Mouse (Mus musculus): ENCODE measurements around the gene Dapk2. TPM values are rescaled to one million over a fixed set of nuclear protein-coding genes. Genes with fewer than 3 reads are reported as not detected.

Dapk2 gene
- polyA plus RNA-seq, 1 experiment from 2014 or later: 0.19 TPM

GRCm38 (mm10) chr9:66231820-66232479 is 73.9 kb downstream of the Dapk2 start:
- ChIA-PET POLR2A (interaction anchor here (0.6 kb wide), 1 partner anchor 11 kb away, joined by 6 read pairs; no protein-coding TSS in a partner anchor), CTCF (interaction anchor here (1.9 kb wide), 1 partner anchor 9 kb away, joined by 6 read pairs; no protein-coding TSS in a partner anchor)
- no peaks in the 10 kb centered on the region for H3K27me3 ChIP-seq
- in situ Hi-C loops (cut with MboI; ENCODE audit: low pct_unique_long_range_greater_than_20kb): no loop called here
- no peak for TF ChIP-seq CTCF (IDR thresholded peaks at IDR 0.05)
- DNase-seq (ENCODE audit: low read depth, low spot score) (no peak), ATAC-seq (no peak)

- ATAC-seq: no peak
- POLR2A ChIA-PET: no interaction called here
- no peak for TF ChIP-seq CTCF (IDR thresholded peaks at IDR 0.05)
- no peaks in the 10 kb centered on the region for H3K27me3 ChIP-seq
- no peak for DNase-seq (ENCODE audit: low read depth, low spot score)
- in situ Hi-C loops (cut with MboI; ENCODE audit: low pct_unique_long_range_greater_than_20kb): no loop called here
- CTCF ChIA-PET: no interaction called here
These were observed 78.6 kb downstream of the Dapk2 start for GRCm38 (mm10) chr9:66236615-66237014.

DNA sequence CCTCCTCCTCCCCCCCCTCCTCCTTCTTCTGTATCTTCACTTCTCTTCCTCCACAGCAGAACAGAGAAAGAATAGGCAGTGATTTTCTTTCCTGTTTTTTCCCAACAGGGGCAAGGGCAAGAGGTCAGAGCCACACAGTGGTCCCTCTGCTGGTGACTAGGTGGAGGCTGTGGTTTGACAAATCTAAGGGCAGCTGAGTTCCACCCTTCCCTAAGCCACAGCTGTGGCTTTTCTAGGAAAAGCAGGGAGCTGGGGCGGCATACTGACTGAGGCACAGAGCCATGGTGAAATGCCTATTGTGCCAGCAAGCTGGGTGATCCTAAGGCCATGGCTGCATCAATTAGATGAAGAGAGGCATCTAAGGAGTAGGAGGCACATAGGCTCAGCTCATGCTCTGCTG is 79.7 kb downstream of the Dapk2 start:
- H3K27me3 ChIP-seq: no peaks in the 10 kb centered on the region
- ChIA-PET CTCF (no interaction called here), POLR2A (no interaction called here)
- DNase-seq (ENCODE audit: low read depth, low spot score) (no peak), ATAC-seq (no peak)
- TF ChIP-seq CTCF (IDR thresholded peaks at IDR 0.05): no peak
- in situ Hi-C loops (cut with MboI; ENCODE audit: low pct_unique_long_range_greater_than_20kb): no loop called here

GRCm38 (mm10) chr9:66239173-66239572 is 81.2 kb downstream of the Dapk2 start:
- POLR2A ChIA-PET: no interaction called here
- in situ Hi-C loops (cut with MboI; ENCODE audit: low pct_unique_long_range_greater_than_20kb): no loop called here
- H3K27me3 ChIP-seq: no peaks in the 10 kb centered on the region
- no peak for ATAC-seq
- TF ChIP-seq CTCF (IDR thresholded peaks at IDR 0.05): no peak
- CTCF ChIA-PET: interaction anchor here (1.2 kb wide), 1 partner anchor 62 kb away, joined by 3 read pairs; no protein-coding TSS in a partner anchor
- DNase-seq (ENCODE audit: low read depth, low spot score): no peak

- CTCF ChIA-PET: interaction anchor here (2.0 kb wide), 1 partner anchor 8 kb away, joined by 6 read pairs; no protein-coding TSS in a partner anchor
- DNase-seq (ENCODE audit: low read depth, low spot score) (no peak), ATAC-seq (no peak)
- H3K27me3 ChIP-seq: no peaks in the 10 kb centered on the region
- in situ Hi-C loops (cut with MboI; ENCODE audit: low pct_unique_long_range_greater_than_20kb): no loop called here
- no peak for TF ChIP-seq CTCF (IDR thresholded peaks at IDR 0.05)
- POLR2A ChIA-PET: no interaction called here
These were observed 81.7 kb downstream of the Dapk2 start for GRCm38 (mm10) chr9:66239691-66240090.

DNA sequence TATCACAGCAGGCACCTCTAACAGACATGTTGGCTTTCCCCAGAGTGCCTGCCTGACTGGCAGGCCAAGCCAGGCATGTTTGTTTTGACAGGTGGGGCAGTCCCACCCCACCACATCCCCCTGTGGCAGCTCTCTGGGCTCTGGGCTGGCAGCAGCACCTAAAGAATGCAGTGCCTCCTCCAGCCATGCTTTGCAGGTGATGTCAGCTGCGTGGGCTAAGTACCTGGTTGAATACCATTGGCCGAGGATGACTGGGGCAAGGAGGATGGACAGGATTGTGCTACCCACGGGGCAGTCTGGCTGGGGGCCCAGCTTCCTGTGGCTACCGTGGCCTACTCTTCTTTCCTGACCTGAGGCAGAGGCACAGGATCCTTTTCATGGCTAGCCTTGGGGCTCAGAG is 82.5 kb downstream of the Dapk2 start:
- no peak for TF ChIP-seq CTCF (IDR thresholded peaks at IDR 0.05)

GRCm38 (mm10) chr9:66240991-66241390 is 83.0 kb downstream of the Dapk2 start:
- in situ Hi-C loops (cut with MboI; ENCODE audit: low pct_unique_long_range_greater_than_20kb): no loop called here

More for the DNA sequence above, 82.5 kb downstream of the Dapk2 start:
- peak; percentile 67 for ATAC-seq
- DNase-seq (ENCODE audit: low read depth, low spot score): peak; percentile 71
- in situ Hi-C loops (cut with MboI; ENCODE audit: low pct_unique_long_range_greater_than_20kb): no loop called here
- no peaks in the 10 kb centered on the region for H3K27me3 ChIP-seq
- ChIA-PET POLR2A (interaction anchor here (1.0 kb wide), 1 partner anchor 14 kb away, joined by 3 read pairs; no protein-coding TSS in a partner anchor), CTCF (interaction anchor here (0.9 to 2.0 kb wide), 4 partner anchors 8 to 29 kb away, joined by 3 to 6 read pairs (median 4); no protein-coding TSS in a partner anchor)

DNA sequence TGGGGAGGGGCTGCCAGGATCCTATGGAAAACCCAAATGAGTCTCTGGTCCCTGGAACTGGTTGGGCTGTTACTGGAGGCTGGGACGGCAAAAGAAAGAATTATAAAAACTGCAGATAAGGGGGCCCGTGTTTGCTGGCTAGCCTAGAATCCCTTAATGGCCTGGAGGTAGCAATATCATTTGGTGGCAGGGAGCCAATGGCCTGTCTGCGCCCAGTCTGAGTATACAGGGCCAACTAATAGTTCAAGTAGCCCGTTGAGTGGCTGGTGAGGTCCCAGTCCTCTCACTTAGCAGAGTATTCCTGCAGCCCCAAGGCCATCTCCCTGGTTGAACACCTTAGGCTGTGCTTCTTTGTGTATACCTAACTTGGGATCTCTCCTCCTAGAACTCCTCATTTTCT is 83.7 kb downstream of the Dapk2 start:
- DNase-seq (ENCODE audit: low read depth, low spot score) (no peak), ATAC-seq (no peak)
- no peak for TF ChIP-seq CTCF (IDR thresholded peaks at IDR 0.05)
- H3K27me3 ChIP-seq: no peaks in the 10 kb centered on the region
- ChIA-PET POLR2A (interaction anchor here (1.0 kb wide), 1 partner anchor 13 kb away, joined by 3 read pairs; no protein-coding TSS in a partner anchor), CTCF (interaction anchor here (1.1 to 2.0 kb wide), 4 partner anchors 9 to 12 kb away, joined by 4 to 6 read pairs (median 4); no protein-coding TSS in a partner anchor)
- in situ Hi-C loops (cut with MboI; ENCODE audit: low pct_unique_long_range_greater_than_20kb): no loop called here

More at GRCm38 (mm10) chr9:66240991-66241390, 83.0 kb downstream of the Dapk2 start:
- POLR2A ChIA-PET: interaction anchor here (1.0 kb wide), 1 partner anchor 13 kb away, joined by 3 read pairs; no protein-coding TSS in a partner anchor
- CTCF ChIA-PET: interaction anchor here (0.9 to 2.0 kb wide), 4 partner anchors 8 to 12 kb away, joined by 3 to 6 read pairs (median 4); no protein-coding TSS in a partner anchor
- DNase-seq (ENCODE audit: low read depth, low spot score) (no peak), ATAC-seq (peak; percentile 24)
- TF ChIP-seq CTCF (IDR thresholded peaks at IDR 0.05): peak; percentile 84
- H3K27me3 ChIP-seq: no peaks in the 10 kb centered on the region

- POLR2A ChIA-PET: interaction anchor here (0.7 to 1.1 kb wide), 2 partner anchors 12 to 79 kb away, joined by 3 to 6 read pairs; no protein-coding TSS in a partner anchor
- CTCF ChIA-PET: interaction anchor here (0.6 to 1.9 kb wide), 3 partner anchors 8 to 369 kb away, joined by 3 to 4 read pairs (median 4); no protein-coding TSS in a partner anchor
- TF ChIP-seq CTCF (IDR thresholded peaks at IDR 0.05): no peak
- H3K27me3 ChIP-seq: no peaks in the 10 kb centered on the region
- in situ Hi-C loops (cut with MboI; ENCODE audit: low pct_unique_long_range_greater_than_20kb): no loop called here
- ATAC-seq (no peak), DNase-seq (ENCODE audit: low read depth, low spot score) (no peak)
These were observed 85.2 kb downstream of the Dapk2 start for GRCm38 (mm10) chr9:66243240-66243639.

DNA sequence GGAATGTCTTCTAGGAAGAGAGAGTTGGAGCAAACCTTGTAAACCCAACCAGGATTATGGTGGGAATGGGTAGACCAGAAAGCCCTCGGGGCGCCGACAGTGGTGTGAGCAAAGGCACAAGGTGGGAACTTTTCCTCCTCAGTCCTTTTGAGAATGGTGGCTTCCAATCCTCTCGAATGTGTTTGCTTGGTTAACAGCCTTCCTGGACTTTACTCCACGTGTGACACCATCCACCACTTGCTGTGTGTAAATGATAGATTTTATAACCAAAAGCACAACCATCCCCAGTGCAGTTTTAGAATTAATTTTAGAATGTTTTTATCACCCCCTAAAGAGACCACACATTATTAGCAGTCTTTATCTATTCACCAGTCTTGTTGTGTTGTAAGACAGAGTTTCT is 86.1 kb downstream of the Dapk2 start:
- no peak for DNase-seq (ENCODE audit: low read depth, low spot score)
- no peak for ATAC-seq
- in situ Hi-C loops (cut with MboI; ENCODE audit: low pct_unique_long_range_greater_than_20kb): no loop called here
- no peak for TF ChIP-seq CTCF (IDR thresholded peaks at IDR 0.05)
- ChIA-PET POLR2A (no interaction called here), CTCF (interaction anchor here (0.5 to 0.6 kb wide), 2 partner anchors 32 to 370 kb away, joined by 3 read pairs; no protein-coding TSS in a partner anchor)
- no peaks in the 10 kb centered on the region for H3K27me3 ChIP-seq

- no peaks in the 10 kb centered on the region for H3K27me3 ChIP-seq
- CTCF ChIA-PET: no interaction called here
- ATAC-seq (no peak), DNase-seq (ENCODE audit: low read depth, low spot score) (no peak)
- in situ Hi-C loops (cut with MboI; ENCODE audit: low pct_unique_long_range_greater_than_20kb): no loop called here
- POLR2A ChIA-PET: no interaction called here
- TF ChIP-seq CTCF (IDR thresholded peaks at IDR 0.05): no peak
These were observed 87.7 kb downstream of the Dapk2 start for GRCm38 (mm10) chr9:66245707-66246106.

All from Patski (cell line).